Mouse (Mus musculus): ENCODE measurements around the gene Mocs2.

The Mocs2 gene

DNA sequence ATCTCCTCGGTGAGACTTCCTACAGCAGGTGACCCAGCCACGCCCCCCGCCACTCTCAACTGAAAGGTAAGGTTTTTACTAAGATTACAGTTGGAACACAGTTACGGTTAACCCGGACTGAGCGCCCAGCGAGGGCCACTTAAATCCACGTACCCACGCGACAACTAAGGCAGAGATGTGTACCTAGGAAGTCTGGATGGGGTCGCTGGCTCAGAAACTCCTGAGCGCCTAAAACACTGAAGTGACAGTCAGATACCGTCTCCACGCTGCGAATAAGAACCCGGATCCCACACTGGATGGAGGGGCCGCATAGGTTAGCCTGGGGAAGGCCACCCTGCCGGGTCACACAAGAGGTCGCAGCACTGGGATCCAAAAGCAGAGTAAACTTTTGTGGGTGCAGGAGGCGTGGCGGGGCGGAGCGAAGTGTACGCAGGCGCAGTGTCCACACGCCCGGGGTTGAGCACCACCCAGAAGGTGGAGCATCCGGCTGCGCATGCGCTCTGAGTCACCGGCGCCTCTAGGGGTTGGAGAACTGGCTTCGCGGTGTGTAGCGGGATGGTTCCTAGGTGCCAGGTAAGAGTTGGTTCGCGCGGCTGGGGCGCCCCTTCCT lies at the start of gene Mocs2:
TSS of gene Mocs2 (plus strand) at position 486 of the 610 bp plus-strand sequence.
- DNase-seq (ENCODE audit: low read depth, low spot score) = peak; percentile 76

DNA sequence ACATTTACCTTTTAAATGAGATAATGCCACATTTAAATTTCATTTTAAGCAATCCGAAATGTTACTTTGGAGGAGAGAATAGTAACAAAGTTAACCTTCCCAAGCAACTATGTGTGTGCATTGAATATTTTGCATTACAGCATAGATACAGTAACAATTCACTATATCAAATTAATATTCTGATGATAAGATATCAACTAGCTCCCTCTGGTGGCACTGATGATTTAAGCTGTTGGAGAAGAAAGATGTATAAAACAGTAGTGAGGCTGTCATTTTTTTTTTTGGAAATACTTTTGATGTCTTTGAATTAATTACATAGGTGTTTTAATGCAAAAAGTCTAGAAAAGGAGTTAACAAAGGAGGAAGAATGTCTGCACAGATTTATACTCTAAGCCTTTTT lies 26.5 kb upstream of the Mocs2 start:
- DNase-seq (ENCODE audit: low read depth, low spot score) = no peak

DNA sequence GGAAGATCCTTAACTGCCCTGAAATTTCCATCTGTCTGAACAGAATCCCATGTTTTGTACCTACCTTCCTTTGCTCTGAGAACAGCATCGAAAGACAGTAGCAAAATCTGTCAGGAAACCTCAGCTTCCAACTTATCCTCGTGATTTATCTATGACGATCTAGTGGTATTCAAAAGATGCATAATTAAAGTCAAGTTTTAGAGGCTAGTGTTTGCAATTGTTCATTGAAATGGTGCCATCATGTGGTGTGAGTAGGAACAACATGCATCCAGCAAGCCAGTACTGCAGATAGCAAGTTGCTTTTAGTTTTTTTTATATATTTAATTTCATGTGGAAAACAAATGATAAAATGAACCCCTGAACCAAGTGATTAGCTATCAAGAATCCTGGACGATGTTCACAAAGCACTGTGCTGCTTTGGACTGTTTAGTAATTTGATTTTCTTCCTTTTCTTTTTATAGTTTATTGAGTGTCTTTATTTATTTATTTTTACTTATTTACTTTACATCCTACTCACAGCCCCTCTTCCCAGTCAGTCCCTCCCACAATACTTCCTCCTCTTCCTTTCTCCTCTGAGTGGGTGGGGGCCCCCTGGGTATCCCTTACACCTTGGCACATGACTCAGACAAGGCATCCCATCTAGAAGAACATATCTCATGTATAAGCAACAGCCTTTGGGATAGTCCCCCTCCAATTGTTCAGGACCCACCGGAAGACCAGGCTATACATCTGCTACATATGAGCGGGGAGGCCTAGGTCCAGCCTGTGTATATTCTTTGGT lies 24.6 kb upstream of the Mocs2 start:
- DNase-seq (ENCODE audit: low read depth, low spot score) = peak; percentile 46

DNA sequence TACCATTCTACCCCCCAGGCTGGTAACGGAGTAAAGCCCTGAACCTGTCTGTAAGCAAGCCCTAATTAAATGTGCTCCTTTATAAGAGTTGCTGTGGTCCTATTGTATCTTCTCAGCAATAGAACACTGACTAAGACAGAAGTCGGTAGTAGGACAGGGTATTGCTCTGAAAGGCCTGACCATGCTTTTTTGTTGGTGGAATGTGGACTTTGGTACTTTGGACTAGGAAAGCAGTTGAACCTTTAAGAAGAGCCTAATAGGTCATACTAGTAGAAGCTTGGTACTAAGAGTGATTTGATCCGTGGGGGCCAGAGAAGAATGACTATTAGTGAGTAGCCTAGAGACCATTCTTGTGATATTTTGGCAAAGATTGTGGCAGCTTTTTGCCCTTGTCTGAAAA lies 16.2 kb upstream of the Mocs2 start:
- DNase-seq (ENCODE audit: low read depth, low spot score) = no peak

DNA sequence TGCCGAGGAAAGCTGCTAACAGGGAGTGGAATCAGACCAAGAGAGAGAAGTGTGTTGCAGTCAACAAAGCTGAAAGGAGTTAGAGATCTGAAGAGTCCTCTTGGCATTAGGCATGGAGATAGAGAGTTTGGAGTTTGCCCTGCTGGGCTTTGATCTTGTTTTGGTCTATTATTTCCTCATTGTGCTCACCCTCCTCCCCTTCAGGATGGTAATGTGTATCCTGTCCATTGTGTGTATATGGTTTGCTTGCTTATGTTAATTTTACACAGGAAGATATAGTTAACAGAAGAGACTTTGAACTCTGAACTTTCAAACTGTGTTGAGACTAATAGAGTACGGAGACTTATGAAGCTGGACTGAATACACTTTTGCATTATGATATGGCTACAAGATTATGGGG lies 15.1 kb upstream of the Mocs2 start:
- no peak for DNase-seq (ENCODE audit: low read depth, low spot score)

DNA sequence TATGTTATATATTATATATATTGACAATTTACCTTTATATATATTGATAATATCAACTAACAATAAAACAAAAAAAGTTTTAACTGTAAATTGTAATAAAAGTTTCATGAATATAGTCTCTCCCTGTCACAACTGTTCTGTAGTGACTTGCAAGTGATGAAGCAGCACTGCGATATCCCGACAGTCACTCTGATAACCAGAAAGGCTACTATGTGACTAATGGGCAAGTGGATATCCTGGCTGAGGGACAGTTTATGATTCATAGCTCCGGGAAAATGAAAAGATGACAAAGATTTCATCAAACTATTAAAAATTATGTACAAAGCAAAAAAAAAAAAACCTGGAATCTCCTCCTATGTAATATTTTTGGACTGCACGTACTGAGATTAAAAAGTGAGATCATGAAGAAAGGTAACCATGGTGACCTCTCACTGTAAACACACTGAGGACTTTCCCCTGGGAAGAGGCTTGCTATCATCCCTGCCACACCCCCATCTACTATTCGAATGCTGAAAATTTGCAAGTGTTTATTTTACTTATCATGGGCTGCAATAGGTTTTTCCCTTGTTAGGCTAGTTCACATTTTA lies 8.3 kb upstream of the Mocs2 start:
- no peak for DNase-seq (ENCODE audit: low read depth, low spot score)

DNA sequence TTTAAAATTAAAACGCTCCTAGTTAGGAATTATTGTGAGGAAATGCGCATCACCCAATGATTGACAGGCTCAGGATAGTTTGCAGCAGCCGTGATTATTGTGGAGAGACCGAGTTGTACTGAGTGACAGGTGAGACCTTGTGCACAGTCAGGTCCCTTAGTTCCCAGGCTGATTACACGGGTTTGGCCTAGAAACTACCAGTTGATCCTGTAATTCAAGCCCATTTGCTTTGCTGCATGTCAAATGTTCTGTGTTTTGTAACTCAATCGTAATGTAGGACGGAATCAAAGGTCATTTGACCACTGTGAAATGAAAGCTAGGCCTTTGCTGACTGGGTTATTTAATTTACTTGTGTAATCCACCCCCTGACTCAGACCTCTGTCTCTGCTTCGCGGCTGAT lies 477 bp downstream of the Mocs2 start:
- DNase-seq (ENCODE audit: low read depth, low spot score) = no peak

DNA sequence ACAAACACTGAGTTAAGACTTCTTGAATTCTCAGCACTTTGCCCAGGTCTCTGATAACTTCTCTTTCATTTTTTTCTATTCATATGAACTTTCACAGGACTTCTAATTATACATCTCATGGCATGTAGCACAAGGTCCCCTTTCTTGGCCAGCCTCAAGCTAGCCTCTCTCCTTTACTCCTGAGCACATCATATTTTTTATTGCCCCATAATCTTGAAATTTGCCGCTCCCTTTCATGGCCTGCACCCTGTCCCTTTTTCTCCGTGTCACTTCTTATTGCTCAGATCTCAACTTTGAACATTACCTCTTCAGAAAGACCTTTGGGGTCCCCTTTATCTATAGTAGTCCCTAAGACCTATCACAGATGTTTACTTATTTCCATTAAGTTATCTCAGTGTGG lies 4.8 kb downstream of the Mocs2 start:
- DNase-seq (ENCODE audit: low read depth, low spot score) = no peak

DNA sequence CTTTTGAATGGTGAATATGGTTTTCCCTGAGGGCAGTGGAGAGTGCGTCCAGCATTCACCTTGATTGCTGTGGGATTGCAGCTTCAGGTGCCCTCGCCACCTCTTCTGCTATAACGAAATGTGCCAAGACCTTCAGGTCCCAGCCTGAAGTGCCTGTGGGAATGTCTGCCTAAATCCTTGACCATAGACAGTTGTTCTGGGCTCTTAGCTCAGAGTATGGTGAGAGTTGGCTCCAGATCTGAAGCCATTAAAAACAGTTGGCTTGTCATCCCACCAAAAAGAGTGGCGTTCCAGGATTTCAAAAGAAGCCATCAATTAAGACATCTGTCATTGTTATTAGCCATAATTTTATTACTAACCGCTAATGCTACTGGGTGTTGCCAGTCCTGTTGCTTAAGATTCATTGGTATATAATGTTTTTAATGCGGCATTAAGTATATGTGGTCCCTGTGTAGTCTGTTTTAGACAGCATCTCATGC lies 7.4 kb downstream of the Mocs2 start:
- DNase-seq (ENCODE audit: low read depth, low spot score) = no peak

DNA sequence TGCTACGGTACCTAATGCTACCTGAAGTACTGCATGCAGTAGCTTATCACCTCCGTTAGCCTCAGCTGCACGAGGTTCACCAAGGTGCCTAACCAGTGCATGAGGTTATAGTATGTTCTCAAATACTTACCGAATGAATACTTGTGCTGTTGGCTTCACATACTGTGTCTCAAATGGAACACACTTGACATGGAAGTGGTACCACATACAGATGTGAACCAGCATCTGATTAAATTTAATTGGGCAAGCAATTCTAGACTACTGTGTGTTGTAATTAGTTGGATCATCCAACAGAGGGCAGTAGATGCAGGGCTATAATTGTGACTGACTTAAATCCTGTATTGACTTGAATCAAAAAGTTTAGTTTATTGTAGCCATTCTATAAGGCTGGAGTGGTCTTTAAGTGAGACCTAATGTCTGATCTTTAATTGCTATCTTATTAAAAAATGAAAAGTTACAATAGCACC lies 13.4 kb downstream of the Mocs2 start:
- DNase-seq (ENCODE audit: low read depth, low spot score) = no peak

DNA sequence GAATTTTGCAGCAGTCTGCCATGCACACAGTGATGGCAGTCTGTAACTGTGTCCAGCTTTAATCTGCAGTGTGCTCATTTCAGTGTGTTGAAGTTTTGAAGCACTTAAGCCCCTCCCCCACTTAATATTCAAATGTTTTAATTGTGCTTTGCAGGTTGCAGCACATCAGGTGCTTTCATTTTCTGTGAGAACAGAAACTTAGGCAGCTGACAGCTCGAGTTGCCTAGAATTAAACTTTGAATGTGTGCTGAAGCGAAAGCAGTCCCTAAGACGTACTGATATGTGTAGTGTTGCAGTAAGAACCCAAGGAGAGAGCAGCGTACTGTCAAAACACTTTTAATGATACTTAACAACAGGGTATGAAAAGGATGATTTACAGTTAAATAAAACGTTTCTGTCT lies 14.7 kb downstream of the Mocs2 start:
- no peak for DNase-seq (ENCODE audit: low read depth, low spot score)

DNA sequence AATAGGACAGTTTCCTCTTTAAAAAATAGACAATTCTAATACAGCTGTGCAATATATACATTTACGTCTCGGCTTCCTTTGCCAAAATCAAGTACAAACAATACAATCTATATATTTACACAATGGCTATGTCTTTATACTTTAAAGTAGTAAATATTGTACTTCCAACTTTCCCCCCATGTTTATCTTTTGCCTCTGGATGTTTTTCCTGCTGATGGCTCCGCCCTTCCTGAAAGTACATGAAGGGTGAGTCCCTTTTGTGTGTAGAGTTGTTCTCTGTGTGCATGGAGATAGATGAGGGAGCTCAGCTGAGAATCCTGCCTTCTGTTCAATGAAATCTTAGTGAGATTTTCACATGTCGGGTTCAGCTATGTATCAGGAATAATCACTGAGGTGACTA lies 15.3 kb downstream of the Mocs2 start:
- no peak for DNase-seq (ENCODE audit: low read depth, low spot score)

DNA sequence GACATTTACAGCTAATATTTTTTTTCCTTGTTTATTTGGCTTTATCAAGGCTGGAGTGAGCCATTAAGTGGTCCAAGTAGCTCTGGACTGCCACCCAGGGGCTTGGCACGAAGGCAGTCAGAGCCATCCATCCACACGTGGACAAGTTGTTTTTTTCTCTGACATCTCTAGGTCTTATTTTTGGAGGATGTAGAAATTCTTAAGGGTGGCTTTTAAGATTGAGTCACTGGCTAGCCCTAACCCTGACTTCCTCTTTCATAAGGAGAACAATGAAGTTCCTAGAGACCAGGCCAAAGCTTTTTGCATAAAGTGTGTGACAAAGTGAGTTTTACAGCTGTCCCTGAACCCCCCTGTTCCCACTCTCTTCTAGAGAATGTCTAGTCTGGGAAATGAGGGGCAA lies 16.5 kb downstream of the Mocs2 start:
- no peak for DNase-seq (ENCODE audit: low read depth, low spot score)

DNA sequence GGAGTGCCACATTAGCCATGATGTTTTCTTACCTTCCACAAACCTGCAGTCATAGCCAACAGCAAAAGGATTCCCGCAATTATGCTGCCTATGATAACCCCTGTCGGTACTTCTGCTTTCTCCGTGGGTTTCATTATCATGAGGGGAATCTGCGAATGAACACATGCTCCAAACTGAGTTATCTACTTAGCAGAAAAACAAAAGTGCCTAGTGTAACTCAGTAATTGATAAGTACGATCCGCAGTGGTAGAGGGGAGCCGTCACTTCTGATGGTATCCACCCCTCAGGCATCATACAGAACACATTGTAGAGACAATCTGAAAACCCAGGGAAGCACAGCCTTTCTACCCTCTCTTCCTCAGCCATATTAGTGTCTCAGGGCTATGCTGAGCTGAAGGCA lies 19.0 kb downstream of the Mocs2 start:
- DNase-seq (ENCODE audit: low read depth, low spot score) = no peak

DNA sequence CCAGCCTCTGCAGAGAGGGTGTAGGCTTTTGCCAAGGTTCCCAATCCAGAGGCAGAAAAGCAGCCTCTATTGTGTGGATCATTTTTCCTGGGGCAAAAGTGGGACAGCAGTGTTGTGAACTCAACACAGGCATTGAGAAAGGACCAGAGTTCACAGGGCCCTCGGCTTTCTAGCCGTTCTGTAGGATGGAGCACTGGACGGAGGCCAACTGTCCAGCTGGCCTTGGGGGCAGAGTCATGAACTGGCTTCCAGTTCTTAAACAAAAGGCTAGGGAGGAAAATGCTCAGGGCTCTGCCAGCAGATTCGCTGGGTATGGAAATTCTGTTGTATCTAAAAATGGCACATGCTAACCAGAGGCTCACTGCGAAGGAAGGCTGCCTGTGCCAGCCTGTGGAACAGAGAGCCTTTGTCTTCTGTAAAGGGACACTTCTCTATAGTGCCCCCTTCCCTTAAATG lies 20.5 kb downstream of the Mocs2 start:
- peak; percentile 49 for DNase-seq (ENCODE audit: low read depth, low spot score)

DNA sequence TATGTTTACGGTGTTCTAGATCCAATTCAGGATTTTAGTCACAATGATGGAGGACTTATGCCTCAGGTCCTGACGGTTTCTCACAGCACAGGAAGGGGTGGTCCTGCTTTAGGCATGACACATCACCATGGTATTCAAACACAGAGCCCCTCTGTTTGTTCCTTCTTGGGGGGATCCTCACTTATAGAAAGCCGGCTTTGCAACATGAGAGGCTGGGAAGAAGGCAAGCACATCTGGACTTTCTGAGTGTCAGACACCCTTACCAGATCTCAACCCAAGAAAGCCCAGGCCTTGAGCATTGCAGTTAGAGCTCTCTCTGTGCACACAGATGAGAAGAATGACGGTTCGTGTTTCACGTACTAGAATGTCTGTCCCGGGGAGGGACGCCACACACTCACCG lies 21.1 kb downstream of the Mocs2 start:
- no peak for DNase-seq (ENCODE audit: low read depth, low spot score)

DNA sequence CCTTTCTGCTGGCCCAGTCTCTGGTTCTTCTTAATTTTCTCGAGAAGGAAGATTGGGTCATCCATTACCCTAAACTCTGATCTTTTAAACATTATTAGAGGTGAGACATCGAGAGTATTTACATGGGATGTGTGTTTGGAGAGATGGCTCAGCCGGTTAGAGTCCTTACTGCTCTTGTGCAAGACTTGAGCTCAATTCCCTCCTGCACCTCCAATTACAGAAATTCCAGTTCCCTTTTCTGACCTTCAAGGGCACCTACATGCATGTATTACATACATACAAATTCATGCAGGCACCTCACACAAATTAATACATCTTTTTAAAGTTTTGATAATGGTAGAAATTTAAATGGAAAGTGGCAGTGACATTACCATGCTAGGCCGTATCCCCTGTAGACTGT lies 22.5 kb downstream of the Mocs2 start:
- no peak for DNase-seq (ENCODE audit: low read depth, low spot score)

DNA sequence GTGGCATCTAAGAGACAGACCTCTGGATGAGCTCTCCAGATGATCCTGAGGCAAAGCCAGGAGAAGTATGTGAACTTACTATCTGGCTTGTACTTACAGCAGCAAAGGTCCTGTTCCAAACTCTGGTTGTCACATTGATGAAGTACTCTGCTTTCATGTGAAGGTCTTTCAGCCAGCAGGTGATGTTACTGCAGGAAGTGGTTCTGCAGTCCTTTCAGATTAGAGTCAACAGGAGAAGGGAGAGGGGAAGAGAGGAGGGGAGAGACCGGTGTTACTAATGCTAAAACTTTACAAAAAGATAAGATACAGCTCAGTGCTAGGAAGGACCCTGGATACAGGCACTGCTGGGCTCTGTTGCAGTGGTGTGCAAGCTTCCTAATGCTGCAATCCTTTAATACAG lies 25.3 kb downstream of the Mocs2 start:
- no peak for DNase-seq (ENCODE audit: low read depth, low spot score)

DNA sequence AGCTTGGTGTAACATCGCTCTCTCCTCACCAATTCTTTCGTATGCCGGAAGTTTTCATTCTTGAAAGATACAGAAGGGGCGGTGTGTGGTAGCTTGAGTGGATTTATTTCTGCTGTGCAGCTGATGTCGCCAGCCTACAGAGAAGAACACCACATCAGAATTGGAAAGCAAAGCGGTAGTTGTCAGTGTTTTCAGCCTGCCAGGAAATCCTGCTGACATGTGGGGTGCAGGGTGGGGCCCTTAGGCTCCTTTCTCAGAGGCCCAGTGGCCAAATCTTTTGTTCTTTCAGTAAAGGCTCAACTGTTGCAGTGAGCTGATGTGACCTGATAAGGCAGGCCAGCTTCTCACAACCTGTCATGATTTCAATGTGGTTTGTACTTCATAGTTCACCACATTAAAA lies 27.8 kb downstream of the Mocs2 start:
- no peak for DNase-seq (ENCODE audit: low read depth, low spot score)

DNA sequence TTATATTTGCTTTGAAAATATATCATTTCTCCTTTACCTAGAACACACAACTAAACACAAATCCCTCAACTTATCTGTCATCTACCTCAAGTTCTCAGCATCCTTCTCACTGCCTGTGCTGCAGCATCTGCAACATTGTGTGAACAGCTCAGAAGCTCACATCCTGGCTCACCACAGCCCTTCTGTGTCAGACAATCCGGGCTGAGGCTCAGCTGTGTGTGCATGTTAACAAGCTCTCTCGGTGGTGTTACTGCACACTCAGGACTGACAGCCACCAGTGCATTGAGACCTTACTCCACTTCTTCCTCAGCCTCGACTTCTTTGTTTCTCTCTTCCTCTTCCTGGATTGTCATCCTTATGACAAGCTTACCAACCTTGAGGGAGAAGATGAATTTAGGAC lies 30.9 kb downstream of the Mocs2 start:
- DNase-seq (ENCODE audit: low read depth, low spot score) = no peak

DNA sequence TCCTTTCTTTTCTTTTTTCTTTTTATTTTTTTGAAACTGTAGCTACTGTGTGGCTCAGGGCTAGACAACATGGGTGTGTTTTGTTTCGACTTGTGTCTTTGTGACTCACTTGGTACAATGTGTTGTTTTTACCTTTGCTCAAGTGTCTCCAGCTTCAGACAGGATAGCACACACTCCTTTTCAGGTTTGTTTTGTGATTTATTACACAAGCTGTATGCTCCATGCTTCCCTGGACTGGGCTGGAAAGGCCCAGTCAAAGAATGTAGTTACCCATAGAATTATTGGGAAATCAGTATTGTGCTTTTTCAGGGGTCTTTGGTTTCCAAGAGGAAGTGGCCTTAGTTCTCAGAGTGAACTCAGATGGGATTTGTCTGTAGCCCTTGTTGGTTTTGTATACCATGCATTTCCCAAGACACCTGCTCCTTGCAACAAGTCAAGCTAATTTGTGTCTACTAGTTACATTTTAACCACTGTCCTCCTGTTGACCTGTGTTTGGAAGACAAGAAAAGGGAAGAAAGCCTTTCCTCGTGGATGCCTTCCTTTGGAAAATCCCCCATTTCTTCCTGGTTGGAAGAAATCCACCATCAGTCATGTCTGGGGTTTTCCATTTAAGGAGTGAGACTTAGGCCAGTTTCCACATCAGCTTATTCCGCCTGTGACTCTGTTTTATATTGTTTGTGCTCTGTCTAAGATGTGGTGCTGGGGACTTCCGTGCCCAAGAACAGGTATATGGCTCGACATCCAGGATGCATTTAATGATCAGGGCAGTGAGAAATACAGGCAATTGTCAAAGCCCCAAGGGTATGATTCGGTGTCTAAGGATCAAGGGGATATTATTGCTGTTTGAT lies 34.5 kb downstream of the Mocs2 start:
- DNase-seq (ENCODE audit: low read depth, low spot score) = no peak

DNA sequence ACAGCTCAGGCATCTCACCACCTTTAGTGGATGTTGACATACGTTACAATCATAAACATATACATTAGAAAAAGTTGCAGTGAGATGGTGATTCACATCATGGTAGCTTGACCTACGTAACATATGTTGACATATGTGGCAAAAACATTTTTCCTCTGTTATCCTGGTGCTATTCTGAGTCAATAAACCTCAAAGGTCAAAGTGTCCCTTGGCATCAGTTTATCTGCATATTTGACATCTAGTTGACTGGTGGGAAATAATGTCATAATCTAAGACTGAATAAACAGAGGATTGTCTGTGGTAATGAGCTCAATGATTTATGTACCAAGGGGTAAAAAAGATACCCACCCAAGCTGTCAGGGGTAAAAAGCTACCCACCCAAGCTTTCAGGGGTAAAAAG lies 35.1 kb downstream of the Mocs2 start:
- no peak for DNase-seq (ENCODE audit: low read depth, low spot score)

All from brain, embryonic 18.5 days (tissue).